Mouse (Mus musculus): ENCODE data around the gene Ccdc6. TPM values are rescaled to one million over a fixed set of nuclear protein-coding genes. Genes with fewer than 3 reads are reported as not detected.

Ccdc6 gene
- polyA plus RNA-seq (2017; shearing (Covaris generic)) = 10 to 100 TPM; 26.0 to 27.6 TPM

DNA sequence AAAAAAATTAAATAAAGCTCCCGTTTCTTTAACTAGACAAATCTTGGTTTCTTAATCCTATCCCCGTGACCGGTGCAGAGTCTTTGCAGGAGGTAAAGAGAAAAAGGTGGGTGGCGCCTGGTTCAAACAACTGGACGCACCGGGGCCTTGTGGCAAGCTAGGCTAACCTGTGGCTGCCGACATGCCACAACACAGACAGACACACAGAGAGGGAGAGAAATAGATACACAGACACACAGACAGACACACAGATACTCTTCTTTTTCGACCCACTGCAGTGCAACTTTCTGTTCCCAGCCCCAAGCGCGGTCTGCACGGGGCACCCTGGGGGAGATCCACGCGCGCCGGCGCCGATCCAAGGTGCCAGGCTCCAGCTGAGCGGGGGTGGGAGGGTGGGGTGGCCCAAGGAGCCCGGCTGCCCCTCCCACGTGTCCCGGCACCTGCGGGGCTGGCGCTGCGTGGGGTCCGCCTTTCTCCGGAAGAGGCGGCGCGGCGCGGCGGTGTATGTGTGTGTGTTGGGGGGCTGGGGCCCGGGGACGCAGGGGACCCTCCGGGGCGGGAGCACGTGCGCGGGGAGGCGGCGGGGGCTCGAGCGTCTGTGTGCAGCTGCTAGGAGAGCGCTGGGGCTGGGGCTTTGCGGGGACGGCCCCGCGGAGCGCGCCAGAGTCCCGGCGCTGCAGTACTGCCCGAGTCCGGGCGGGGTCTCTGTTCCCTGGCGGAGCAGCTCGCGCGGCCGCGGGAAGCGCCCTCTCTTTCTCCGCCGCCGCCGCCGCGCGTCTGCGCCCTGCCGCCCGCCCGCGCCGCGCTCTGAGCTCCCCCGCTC is at the start of gene Ccdc6:
Gene Ccdc6, plus strand, starts transcription at position 756 of the 823 bp plus-strand sequence.
- ATAC-seq = peak; percentile 75

DNA sequence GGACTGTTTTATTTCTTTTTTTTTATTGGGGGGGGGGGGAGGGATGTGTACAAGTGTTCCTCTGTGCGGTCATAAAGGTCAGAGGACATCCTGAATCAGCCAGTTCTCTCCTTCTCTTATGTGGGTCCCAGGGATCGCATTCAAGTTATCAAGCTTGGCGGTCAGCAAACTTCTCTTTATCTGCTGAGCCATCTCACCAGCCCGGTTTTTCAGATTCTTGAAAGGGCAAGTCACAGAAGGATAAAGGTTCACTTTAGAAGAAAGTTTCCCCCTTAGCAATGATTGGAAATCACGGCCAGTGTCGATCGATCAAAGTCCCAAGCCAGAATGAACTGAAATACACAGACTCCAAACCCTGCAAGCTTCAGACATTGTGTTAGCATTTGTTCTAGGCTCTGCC is 47.1 kb upstream of the Ccdc6 start:
- no peak for ATAC-seq

DNA sequence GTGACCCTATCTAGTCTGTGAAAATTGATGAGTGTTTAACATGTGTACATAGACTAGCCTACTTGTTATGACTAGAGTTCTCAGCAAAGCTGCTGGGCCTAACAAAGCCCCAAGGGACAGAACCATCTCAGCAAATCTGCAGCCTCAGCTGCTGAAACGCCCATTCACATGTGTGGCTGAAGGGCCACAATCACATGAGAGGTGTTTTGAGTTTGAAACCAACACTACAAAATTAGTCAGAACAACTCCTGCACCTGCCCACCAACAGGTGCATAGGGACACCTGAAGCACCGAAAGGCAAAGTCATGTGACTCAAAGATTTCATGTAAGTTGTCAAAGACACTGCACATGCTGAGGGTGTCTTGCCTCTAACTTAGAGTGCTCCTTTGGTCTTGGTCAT is 41.6 kb upstream of the Ccdc6 start:
- ATAC-seq = no peak

DNA sequence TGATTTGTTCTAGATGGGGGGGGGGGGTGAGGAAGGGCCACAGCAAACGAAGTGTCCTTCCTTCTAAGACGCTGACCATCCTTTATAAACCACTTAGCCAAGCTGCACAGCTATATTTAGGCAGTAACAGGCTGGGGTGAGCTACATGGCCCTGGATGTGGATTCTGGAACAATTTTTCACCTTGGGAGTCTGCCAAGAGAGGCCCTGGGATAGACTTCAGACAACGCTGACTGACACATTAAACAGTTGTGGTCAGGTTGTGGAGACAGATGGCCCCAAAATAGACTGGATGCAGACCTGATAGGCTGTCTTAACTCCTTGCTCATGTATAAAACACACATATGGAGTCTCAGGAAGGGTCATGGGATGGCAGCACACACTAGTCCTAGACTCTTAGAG is 39.9 kb upstream of the Ccdc6 start:
- ATAC-seq = no peak

DNA sequence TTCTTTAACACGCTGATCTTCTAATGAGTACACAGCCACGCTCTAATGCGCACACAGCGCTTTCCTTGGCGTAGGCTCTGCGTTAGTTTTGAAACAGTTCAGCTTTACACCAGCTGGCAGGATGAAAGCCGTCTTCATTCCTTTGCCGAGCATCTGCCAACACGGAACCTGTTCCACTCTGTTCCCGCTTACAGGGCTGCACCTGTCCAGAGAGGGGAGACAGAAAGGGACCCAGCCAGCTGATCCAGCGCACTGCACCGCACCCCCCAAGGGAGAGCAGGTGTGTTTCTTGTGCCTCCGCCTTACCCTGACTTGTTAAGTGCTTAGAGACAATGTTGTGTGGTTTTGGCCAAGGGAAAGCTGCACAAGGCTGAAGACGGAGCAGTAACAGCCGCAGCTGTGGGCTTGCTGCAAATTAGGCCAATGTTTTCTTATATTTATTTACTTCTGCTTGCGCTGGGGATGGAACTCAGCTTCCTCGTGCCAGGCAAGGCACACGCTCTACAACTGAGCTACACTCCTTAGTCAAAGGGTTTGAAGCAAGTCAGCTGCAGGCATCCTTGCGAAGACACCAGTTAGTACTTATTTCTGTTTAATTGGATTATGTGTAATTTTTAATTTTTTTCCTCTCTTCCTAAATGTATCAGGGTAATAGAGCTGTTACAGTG is 36.8 kb upstream of the Ccdc6 start:
- ATAC-seq = no peak

DNA sequence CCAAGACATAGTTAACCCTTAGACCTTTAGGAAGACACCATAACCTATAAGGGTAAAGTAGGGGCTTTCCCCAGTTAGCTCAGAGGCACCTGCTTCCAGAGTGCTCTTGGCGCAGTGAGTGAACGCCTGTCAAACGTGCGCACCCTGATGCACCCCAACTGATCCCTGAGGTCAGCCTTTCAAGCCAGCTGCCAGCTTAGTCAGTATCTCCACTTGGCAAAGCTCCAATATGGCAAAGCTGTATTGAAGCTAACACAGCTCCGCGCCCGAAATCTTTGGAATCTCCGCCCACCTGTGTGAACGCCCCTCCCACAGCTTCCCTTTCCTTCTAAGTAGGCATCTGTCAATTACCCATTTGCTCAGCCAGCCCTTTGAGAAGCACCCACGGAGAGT is 36.2 kb upstream of the Ccdc6 start:
- ATAC-seq = no peak

DNA sequence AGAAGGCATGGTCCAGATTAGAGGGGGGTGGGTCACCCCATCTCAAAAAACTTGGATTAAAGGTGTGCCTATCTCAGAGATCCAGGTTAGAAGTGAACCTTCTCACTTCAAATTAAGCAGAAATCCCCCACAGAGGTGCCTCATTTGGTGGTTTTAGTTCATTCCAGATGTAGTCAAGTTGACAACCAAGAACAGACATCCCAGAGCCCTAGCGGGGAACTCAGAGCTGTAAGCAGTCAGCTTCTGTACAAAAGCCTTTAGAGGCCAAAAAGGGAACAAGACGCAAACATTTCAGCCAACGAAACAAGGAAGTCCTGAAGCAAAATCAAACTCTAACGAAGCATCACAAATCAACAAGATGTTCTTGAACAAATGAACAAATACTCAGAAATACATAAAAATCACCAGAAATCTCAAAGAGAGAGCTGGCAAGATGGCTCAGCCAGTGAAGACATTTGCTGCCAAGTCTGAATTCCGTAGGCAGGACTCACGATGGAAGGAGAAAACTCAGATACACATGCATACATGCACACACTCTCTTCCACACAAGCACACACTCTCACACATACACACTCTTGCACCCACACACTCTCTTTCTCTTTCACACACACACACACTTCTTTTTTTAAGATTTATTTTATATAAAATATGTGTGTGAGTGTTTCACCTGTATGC is 32.9 kb upstream of the Ccdc6 start:
- no peak for ATAC-seq

DNA sequence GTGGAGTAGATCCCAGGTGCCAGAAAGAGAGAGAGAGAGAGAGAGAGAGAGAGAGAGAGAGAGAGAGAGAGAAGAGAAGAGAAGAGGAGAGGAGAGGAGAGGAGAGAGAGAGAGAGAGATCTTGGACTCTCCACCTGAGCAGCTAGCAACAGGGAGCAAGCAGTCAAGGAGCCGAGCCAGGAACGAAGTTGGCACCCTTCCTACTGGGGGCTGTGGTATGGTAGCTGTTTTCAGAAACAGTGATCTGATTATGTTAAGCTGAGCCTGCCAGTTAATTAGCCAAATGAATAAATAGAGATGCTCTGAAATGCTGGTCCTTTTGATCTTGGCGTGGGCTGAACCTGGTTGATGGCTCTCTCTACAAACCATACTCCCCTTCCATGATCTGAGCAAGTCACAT is 31.7 kb upstream of the Ccdc6 start:
- ATAC-seq = no peak

DNA sequence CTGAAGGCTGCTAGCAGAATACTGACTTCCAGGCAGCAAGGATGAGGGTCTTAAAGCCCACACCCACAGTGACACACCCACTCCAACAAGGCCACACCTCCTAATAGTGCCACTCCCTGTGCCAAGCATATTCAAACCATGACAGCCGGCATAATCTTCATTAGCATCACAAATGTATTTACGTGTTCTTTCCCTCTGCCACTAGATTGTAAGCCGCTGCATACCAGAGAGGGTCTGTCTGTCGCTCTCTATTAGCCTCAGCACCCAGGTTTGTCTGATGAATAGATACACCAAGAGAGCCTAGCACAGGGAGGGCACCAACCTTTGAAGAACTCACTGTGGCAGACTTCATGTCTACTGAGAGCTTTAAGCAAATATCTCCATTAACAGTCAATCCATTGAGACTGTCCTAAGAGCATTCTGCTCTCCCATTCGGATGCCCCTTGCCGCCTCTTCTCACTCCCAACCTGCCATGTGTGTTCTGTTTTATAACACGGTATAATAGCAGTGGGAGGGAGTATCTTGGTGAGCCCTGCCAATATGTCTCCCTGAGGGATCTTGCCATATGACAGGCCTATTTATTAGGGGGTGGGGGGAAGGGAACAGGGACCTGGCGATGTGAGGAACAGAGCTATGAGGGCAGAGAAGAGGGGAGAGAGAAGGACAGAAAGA is 30.3 kb upstream of the Ccdc6 start:
- no peak for ATAC-seq

DNA sequence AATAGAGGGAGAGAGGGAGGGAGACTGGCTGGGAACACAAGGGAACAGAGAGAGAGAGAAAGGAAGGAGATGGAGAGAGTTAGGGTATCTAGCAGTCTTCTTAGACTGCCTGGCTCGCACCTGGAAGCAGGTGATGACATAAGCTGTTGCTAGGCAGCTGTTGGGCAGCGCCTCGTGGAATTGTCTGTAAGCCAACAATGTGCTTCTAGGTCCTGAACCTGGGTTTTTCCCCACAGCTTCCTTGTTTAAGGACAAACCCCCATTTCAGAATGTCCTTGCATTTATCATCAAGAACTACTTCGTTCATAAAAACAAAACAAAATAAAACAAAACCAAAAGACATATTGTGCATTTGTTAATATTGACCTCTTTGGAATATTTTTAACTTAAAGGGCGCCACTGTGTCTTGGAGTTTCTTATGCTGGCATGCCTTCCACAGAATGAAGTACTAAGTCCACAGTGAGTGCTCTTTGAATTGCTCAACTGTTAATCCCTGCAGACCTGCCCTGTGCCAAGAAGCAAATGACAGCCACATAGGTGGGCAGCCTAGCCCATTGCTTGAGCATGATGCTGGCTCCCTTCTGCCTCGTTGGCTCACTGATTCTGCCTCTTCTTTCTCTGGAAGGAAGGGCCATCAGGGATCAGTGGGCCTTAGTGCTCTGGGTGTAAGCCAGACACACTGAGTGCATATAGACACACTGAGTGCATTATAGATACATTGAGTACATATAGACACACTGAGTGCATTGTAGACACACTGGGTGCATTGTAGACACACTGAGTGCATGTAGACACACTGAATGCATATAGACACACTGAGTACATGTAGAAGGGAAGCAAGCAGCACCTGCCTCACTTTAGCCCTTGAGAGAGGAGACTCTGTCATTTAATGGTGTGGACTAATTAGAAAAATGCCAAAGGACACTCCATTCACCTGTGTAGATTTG is 29.5 kb upstream of the Ccdc6 start:
- no peak for ATAC-seq

DNA sequence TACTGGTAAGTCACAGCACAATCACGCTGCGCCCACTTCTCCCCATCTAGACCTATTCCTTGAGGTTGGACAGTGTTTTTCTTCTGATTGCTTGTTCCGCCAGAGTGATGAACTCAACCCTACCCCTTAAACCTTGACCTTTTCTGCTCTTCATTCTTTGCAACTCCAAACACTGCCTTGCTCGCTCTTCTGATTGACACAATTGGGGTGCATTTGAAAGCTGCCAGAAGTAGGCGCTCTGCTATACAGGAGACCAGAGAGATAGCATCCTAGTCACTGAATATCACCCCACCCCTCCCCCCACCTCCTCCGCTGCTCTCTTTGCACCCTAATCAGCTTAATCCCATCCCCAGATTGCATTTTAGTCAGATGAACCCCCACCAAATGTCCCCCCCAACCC is 27.6 kb upstream of the Ccdc6 start:
- no peak for ATAC-seq

DNA sequence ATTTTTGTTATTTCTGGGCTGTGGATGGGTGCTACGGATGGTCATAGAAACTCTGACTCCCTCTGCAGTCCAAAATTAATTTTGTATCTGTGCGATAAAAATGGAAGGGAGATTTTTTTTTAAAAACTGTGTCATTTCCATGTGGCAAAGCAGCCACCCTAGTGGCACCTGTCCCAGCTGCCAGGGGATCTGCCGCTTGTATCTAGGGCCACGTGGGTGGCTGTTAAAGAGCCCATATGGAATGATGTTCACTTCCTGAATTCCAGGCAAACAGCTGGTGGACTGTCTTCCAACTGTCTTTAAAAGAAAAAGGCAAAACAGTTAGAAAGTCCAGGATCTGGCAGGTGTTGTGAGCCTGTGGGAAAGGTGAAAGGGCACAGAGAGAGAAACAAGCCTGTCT is 25.6 kb upstream of the Ccdc6 start:
- no peak for ATAC-seq

DNA sequence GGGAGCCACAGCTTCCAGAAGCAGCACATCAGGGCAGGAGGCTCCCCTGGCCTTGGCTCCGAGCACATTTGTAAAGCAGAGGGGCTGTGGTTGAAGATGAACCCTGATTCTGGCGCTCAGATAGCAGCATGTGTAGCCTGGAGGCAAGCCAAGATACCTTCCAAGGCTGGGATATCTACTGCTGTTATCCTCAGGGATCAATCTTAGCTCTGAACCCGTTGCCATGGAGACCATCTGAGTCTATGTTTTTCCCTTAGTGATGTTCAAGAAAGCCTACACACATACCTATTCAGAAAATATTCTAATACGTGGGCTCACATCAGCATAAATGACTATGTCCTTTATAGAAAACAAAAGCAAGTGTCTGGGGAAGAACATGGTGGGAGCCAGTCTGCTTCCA is 19.5 kb upstream of the Ccdc6 start:
- no peak for ATAC-seq

DNA sequence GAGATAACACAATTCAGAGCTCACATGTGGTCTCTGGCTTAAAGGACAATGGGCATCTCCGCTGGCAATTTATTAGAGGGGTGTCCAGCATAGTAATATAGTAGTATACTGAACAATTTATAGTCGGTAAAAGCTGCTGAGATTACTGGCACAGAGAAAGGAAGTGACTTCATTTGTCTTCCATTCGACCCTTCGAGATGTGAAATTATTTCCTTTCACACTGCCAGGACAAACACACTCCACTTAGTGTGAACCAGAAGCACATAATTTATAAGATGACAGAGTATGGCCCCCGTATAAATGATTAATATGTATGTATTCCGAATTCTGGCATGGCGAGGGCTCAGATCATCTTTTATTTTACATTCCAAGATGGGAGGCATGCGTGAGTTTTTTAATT is 16.0 kb upstream of the Ccdc6 start:
- ATAC-seq = no peak

DNA sequence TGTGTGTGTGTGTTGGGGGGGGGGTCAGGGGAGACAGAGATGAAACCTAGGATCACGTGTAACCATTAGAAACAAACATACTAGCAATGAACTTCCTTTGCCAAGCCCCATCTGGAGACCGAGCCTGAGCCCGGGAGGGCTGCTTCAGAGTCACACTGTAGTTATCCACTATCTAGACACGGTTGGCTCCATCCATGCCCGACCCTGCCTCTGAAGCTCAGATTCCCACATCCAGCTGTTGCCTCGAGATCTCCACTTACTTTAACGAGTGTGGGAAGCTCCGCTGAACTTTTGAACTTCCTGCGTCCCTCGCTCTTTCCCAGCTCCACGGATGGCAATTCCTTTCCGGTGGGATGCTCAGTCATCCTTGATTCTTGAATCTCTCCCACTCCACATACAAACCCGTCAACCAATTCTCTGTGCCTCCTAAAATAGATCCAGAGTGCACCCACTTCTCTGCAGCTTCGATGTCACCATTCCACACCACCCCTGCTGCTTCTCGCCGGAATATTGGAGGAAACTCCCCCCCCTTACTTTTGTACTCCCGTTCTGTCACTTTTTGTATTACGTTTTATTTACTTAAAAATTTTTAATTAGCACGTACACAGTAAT is 15.3 kb upstream of the Ccdc6 start:
- ATAC-seq = no peak

DNA sequence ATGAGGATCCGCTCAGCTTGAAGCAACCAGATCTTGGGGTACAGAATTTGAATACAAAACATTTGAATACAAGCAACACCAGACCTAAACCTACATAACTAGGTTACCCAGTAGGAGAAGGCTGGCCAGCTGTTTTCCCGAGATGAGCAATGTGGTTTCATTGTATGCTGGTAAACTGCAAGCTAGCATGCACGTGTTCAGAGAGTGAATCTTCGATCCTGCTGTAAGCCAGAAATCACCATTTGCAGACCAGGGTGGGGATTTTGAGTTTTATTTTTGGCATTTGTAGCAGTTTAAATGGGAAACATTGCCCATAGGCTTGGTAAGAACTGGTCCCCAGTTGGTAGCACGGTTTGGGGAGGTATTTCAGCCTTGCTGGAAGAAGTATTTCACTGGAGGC is 13.7 kb upstream of the Ccdc6 start:
- ATAC-seq = no peak

DNA sequence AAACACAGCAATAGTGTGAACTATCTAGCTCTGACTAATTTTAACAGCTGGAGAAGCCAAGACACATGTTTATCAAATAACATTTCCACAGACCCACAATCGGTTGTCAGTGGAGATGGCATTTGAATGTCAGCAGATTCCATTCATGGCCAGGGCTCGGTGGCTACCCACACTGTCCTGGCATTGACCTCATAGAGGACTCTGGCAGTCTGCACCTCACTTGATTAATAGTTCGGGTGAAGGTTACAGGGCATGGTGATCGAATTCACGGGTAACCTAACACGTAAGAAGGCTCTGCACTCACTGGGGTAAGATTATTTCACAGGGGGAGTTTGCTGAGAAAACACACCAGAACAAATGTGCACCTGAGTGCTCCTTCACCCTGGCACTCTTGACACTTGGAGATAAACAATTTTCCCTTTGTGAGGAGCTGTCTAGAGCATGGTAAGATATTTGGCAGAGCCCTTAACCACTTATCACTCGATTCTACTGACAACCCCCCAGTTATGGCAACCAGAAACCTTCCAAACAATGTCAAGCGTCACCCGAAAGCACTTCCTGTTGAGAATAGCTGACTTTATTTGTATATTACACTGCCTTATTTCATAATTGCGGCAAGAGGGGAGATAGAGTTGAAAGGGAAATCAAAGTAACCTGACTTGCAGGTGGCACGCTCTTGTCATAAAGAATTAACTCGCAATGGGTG is 11.5 kb upstream of the Ccdc6 start:
- ATAC-seq = no peak

DNA sequence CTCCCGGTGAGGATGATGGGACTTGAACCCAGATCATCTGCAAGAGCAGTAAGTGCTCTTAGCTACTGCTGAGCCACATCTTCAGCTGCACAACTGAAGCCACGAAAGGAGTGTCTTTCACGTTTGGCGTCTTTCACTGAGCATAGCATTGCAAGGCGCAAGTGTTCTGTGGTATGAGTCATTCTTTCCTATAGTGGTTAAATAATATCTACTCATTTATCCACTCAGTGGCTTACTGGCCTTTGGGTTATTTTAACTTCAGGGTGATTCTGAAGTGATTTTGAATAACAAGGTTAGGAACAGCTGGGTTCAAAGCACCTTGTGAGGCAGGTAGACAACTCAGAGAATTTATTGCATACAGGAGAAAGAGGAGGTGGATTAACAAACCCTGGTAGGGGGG is 8.1 kb upstream of the Ccdc6 start:
- peak; percentile 81 for ATAC-seq

DNA sequence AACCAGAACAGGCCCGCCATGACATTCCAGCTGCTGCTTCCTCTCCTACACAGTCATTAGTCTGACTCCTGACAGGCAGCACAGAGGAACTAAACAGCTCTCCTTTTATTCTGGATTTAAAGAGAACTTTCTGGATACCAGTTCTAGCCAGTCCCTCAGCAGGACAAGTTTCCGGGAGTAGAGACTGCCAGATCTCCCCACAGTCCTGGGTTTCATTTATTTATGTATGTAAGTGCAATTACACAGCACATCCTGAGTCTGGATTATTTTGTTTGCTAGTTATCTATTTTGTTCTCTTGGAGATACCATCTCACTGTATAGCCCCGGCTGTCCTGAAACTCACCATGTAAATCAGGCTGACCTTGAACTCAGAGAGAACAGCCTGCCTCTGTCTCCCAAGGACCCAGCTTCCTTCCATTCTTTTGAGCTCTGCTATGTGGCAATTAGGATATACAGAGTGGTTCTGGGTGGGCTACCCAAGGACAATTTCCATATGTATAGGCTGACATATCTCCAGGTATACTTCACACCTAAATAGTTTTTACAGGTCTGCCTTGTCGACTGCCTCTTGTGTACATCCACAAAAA is 5.0 kb upstream of the Ccdc6 start:
- ATAC-seq = no peak

DNA sequence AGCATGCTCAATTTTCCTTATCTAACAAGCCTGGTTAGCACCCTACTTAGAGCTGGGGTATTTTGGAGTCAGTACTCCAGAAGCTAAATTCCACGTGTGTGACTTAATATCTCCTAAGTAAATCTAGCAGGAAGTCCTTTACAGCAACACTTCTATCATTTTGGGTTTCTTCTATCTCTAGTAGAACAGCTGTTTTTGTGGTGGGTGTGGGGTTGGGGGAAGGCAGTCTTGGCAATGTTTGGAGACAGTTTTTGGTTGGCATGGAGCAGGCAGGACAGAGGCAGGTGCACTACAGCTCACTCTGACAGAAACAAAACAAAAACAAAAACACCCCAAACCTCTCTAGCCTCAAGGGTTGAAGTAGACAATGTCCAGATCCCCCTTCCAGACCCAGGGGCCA is 3.1 kb upstream of the Ccdc6 start:
- no peak for ATAC-seq

All from activated CD4-positive, CD25-positive, alpha-beta regulatory T cell, adult 4 months (primary cell).